9 mouse cellular contexts compared by ENCODE assay signal in the genomic region with DNA sequence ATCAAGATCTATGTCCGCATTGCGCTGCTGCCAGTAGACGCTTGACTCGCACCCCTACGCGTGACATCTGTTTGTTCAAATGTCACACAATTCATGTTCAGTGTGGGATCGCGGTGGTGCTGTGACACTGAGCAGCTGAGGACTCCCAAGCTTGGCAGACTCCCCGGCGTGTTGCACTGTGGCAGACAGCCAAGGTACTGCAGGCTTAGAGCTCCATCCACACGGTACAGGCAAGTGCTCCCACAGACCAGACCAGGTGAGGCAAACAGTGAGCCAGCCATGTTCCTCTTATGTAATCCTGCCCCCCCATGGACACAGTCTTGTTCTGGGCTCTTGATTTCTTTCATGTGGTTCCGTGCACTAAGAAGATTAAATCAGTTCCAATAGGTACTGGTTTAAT.
A peak's percentile ranks its signal among the peaks of the same experiment; 100 is the strongest.
DNase-seq lines count a peak whose midpoint lies in the region; ATAC-seq and TF ChIP-seq lines count a peak whose summit lies in the region.
"Had no signal": no experiment of that assay in that cellular context is flagged by ENCODE, and none has a peak within 500 bp of the region (broad histone marks: within the 10 kb centered on the region; RNA-seq: fewer than 3 reads in every experiment).

No protein-coding gene starts in this region.

- no peaks in the 10 kb centered on the region for H3K36me3 ChIP-seq in liver, postnatal 0 days (replicated peaks; ENCODE audit: insufficient read depth, low read length)
- no peaks in the 10 kb centered on the region for H3K36me3 ChIP-seq in liver, embryonic 12.5 days
- no peaks in the 10 kb centered on the region for H3K36me3 ChIP-seq in midbrain, embryonic 15.5 days (replicated peaks)
- H3K36me3 ChIP-seq: G1E had no signal

- H3K4me3 ChIP-seq in liver, postnatal 0 days (ENCODE audit: low read depth, low read length) = no peak overlapping the region
- no peak overlapping the region for H3K4me3 ChIP-seq in liver, embryonic 12.5 days
- no peak overlapping the region for H3K4me3 ChIP-seq in midbrain, embryonic 15.5 days

- no peak for TF ChIP-seq EP300 in liver, postnatal 0 days (IDR thresholded peaks at IDR 0.05; ENCODE audit: low read depth)

- 84% methylated on average over 12 of the region's 12 CpGs for WGBS in liver, postnatal 0 days (ENCODE audit: insufficient replicate concordance)
- 81% methylated on average over 12 of the region's 12 CpGs for WGBS in liver, embryonic 12.5 days (ENCODE audit: insufficient replicate concordance)
- 68% methylated on average over 12 of the region's 12 CpGs for WGBS in midbrain, embryonic 15.5 days

- H3K4me1 ChIP-seq in liver, postnatal 0 days (ENCODE audit: insufficient read depth) = no peaks in the 10 kb centered on the region
- no peaks in the 10 kb centered on the region for H3K4me1 ChIP-seq in liver, embryonic 12.5 days
- 0 out of 2 replicates have a peak, but pooled peaks cover 7% of the 10 kb centered on the region for H3K4me1 ChIP-seq in midbrain, embryonic 15.5 days

- intact Hi-C loops in heart, postnatal 25 days (cut with DNase I) = no loop called here

- TF ChIP-seq CTCF in liver, postnatal 0 days (IDR thresholded peaks at IDR 0.05; ENCODE audit: low read depth) = no peak

- H3K9me3 ChIP-seq in liver, postnatal 0 days (ENCODE audit: low read length) = no peaks in the 10 kb centered on the region
- no peaks in the 10 kb centered on the region for H3K9me3 ChIP-seq in liver, embryonic 12.5 days (replicated peaks)
- H3K9me3 ChIP-seq in midbrain, embryonic 15.5 days = no peaks in the 10 kb centered on the region
- H3K9me3 ChIP-seq: G1E had no signal

- ATAC-seq in liver, postnatal 0 days = no peak
- no peak for ATAC-seq in liver, embryonic 12.5 days
- ATAC-seq in midbrain, embryonic 15.5 days (replicated peaks) = peak; percentile 60; the same call in 1 of the 2 replicates
- no peak for ATAC-seq in granulocyte monocyte progenitor cell, adult 5-6 weeks (replicated peaks; ENCODE audit: poor library complexity, severe bottlenecking)
- ATAC-seq in megakaryocyte progenitor cell, adult 5-6 weeks (replicated peaks; ENCODE audit: poor library complexity) = no peak

- peak; percentile 13 for DNase-seq in liver, postnatal 0 days
- peak; percentile 79 to 83 for DNase-seq in cerebellum, postnatal 36 days
- peak; percentile 21 for DNase-seq in heart, postnatal 25 days (ENCODE audit: low spot score)
- DNase-seq in layer of hippocampus, postnatal 14 days (ENCODE audit: low spot score in 2 of 2) = peak; percentile 77 to 91

- H3K9ac ChIP-seq in liver, postnatal 0 days (replicated peaks) = no peak overlapping the region
- no peak overlapping the region for H3K9ac ChIP-seq in liver, embryonic 12.5 days
- no peak overlapping the region for H3K9ac ChIP-seq in midbrain, embryonic 15.5 days

- no peak overlapping the region for H3K27ac ChIP-seq in liver, postnatal 0 days (ENCODE audit: low read depth)
- no peak overlapping the region for H3K27ac ChIP-seq in liver, embryonic 12.5 days
- H3K27ac ChIP-seq in midbrain, embryonic 15.5 days = no peak overlapping the region

- no peaks in the 10 kb centered on the region for H3K27me3 ChIP-seq in liver, postnatal 0 days (ENCODE audit: insufficient read depth, low read length)
- H3K27me3 ChIP-seq in liver, embryonic 12.5 days (replicated peaks) = no peaks in the 10 kb centered on the region
- H3K27me3 ChIP-seq in midbrain, embryonic 15.5 days (replicated peaks) = no peaks in the 10 kb centered on the region

- no peak overlapping the region for H3K4me2 ChIP-seq in liver, postnatal 0 days (ENCODE audit: low read depth, low read length)
- no peak overlapping the region for H3K4me2 ChIP-seq in liver, embryonic 12.5 days
- no peak overlapping the region for H3K4me2 ChIP-seq in midbrain, embryonic 15.5 days

Comparison
In these comparisons a context has a peak if more than half of its experiments do, and no peak if none do; other contexts are left out.
1. DNase-seq: peak in every context shown above with its lines; median percentile 84 in layer of hippocampus, postnatal 14 days; 81 in cerebellum, postnatal 36 days; 21 in heart, postnatal 25 days; 13 in liver, postnatal 0 days.